Mouse (Mus musculus) stomach, embryonic 14.5 days (tissue): ENCODE results near the gene Kdsr. TPM values are rescaled to one million over a fixed set of nuclear protein-coding genes. Genes with fewer than 3 reads are reported as not detected.
A peak's percentile ranks its signal among the peaks of the same experiment; 100 is the strongest.
"Not testable (repeated sequence)": the region's sequence is repeated elsewhere in the genome, so short reads cannot be mapped to it uniquely, and the experiment has no call there.

ENCODE experiments used
- ATAC-seq: fragments of 200-750 bp; cut with Nextera tagmentation; 2 replicates; pipeline ENCODE4 v1.8.0; 2017; ENCODE audit warnings: low read depth, moderate TSS enrichment; ENCODE audit not compliant: insufficient number of reproducible peaks, insufficient read depth, low FRiP score
- H3K27ac ChIP-seq: fragments of 300-500 bp; sonication (generic); 2 replicates; pipeline ENCODE4 v1.5.1; 2014; ENCODE audit warnings: mild to moderate bottlenecking, low read length, moderate library complexity, mixed read lengths
- H3K27me3 ChIP-seq: fragments of 300-500 bp; sonication (generic); 2 replicates; pipeline ENCODE4 v1.6.1; 2014; ENCODE audit warnings: low read length, control low read depth, mixed read lengths; ENCODE audit not compliant: control insufficient read depth, insufficient read depth
- H3K36me3 ChIP-seq: fragments of 300-500 bp; sonication (generic); 2 replicates; pipeline ENCODE4 v1.6.1; 2014; ENCODE audit warnings: mild to moderate bottlenecking, control low read depth, low read length, moderate library complexity, mixed read lengths; ENCODE audit not compliant: control insufficient read depth, insufficient read depth
- H3K4me1 ChIP-seq: fragments of 300-500 bp; sonication (generic); 2 replicates; pipeline ENCODE4 v1.6.1; 2014; ENCODE audit warnings: low read length, control low read depth, mixed read lengths; ENCODE audit not compliant: control insufficient read depth, insufficient read depth
- H3K4me2 ChIP-seq: fragments of 300-500 bp; sonication (generic); replicated peaks from 2 replicates; pipeline ENCODE4 v1.6.1; 2014; ENCODE audit warnings: low read depth, low read length, control low read depth
- H3K4me3 ChIP-seq: fragments of 300-500 bp; sonication (generic); 2 replicates; pipeline ENCODE4 v1.5.1; 2014; ENCODE audit warnings: low read depth, low read length, control low read depth
- H3K9ac ChIP-seq: fragments of 300-500 bp; sonication (generic); replicated peaks from 2 replicates; pipeline ENCODE4 v1.6.1; 2014; ENCODE audit warnings: low read depth, mild to moderate bottlenecking, control low read depth, low read length, moderate library complexity, mixed read lengths
- H3K9me3 ChIP-seq: fragments of 300-500 bp; sonication (generic); 2 replicates; pipeline ENCODE4 v1.6.1; 2016; ENCODE audit warnings: low read depth, low read length, control low read depth; ENCODE audit not compliant: control insufficient read depth
- WGBS: fragments of 180-500 bp; shearing (Covaris S2); extraction: QIAGEN DNeasy Blood & Tissue Kit; methylation state at CpG from one replicate; pipeline ENCODE4 v1.1.7; 2014; 5-methylcytosine and 5-hydroxymethylcytosine counted together
- polyA plus RNA-seq: library from polyadenylated mRNA; unstranded; fragments of >200 nt; fragmentation: Nextera tagmentation; extraction: Ambion mirVana; gene quantifications from 2 replicates; pipeline ENCODE4 v1.2.1, GENCODE M21; 2014

Kdsr gene
- polyA plus RNA-seq, 1 experiment from 2014 or later: 18.4 TPM

DNA sequence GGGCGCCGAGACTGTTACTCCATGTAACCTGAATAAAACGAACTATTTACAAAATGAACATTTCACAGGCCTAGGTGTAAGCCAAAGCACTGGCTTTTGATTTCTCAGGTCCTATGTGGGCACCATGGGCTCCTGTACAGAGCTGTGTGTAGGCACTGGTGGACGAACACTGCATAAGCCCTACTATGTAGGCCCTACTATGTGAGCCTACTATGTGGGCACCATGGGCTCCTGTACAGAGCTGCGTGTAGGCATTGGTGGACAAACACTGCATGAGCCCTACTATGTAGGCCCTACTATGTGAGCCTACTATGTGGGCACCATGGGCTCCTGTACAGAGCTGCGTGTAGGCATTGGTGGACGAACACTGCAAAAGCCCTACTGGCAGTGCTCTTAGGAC lies 41.8 kb downstream of the Kdsr start:
- WGBS: 73% methylated on average over 7 of the region's 7 CpGs
- H3K9me3 ChIP-seq, H3K4me3 ChIP-seq, H3K9ac ChIP-seq, H3K4me1 ChIP-seq, H3K36me3 ChIP-seq, H3K27ac ChIP-seq, H3K27me3 ChIP-seq, ATAC-seq, H3K4me2 ChIP-seq: not testable (repeated sequence)

GRCm38 (mm10) chr1:106717071-106717601 lies 42.4 kb downstream of the Kdsr start:
- no peak overlapping the region for H3K9ac ChIP-seq
- 29% methylated on average over 7 of the region's 7 CpGs for WGBS
- no peak overlapping the region for H3K4me3 ChIP-seq
- H3K36me3 ChIP-seq: no peaks in the 10 kb centered on the region
- H3K4me1 ChIP-seq: peaks cover 6% of the 10 kb centered on the region; the same call in 1 of the 2 replicates
- H3K27ac ChIP-seq: no peak overlapping the region
- H3K9me3 ChIP-seq: no peaks in the 10 kb centered on the region
- no peaks in the 10 kb centered on the region for H3K27me3 ChIP-seq
- no peak for ATAC-seq
- H3K4me2 ChIP-seq: no peak overlapping the region

DNA sequence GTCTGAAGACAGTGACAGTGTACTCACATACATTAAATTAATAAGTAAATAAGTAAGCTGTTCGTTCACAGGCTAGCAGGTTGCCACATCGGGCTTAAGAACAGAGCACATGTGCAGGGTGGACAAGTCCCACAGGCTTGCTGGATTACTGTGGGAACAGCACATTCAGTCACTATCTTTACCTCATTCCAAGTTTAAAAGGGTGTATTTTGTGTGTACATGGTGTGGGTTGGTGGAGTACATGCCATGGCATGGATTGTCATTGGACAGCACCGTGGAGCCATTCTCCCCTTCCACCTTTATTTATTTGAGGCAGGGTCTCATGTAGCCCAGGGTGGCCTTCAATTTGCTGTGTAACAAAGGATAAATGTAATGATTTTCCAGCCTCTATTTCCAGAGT lies 43.4 kb downstream of the Kdsr start:
- Histone ChIP-seq H3K4me3 (no peak overlapping the region), H3K4me1 (peaks cover 13% of the 10 kb centered on the region; the same call in 1 of the 2 replicates), H3K4me2 (no peak overlapping the region), H3K27me3 (no peaks in the 10 kb centered on the region), H3K27ac (no peak overlapping the region), H3K9ac (no peak overlapping the region), H3K9me3 (no peaks in the 10 kb centered on the region), H3K36me3 (no peaks in the 10 kb centered on the region)
- ATAC-seq: no peak
- 89% methylated on average over 3 of the region's 3 CpGs for WGBS

GRCm38 (mm10) chr1:106715111-106716083 lies 44.1 kb downstream of the Kdsr start:
- Histone ChIP-seq H3K9me3 (no peaks in the 10 kb centered on the region), H3K9ac (no peak overlapping the region), H3K4me2 (no peak overlapping the region), H3K4me3 (no peak overlapping the region), H3K27ac (no peak overlapping the region), H3K36me3 (no peaks in the 10 kb centered on the region), H3K4me1 (peaks cover 14% of the 10 kb centered on the region; the same call in 1 of the 2 replicates), H3K27me3 (no peaks in the 10 kb centered on the region)
- ATAC-seq: no peak
- WGBS: 83% methylated on average over 13 of the region's 13 CpGs

DNA sequence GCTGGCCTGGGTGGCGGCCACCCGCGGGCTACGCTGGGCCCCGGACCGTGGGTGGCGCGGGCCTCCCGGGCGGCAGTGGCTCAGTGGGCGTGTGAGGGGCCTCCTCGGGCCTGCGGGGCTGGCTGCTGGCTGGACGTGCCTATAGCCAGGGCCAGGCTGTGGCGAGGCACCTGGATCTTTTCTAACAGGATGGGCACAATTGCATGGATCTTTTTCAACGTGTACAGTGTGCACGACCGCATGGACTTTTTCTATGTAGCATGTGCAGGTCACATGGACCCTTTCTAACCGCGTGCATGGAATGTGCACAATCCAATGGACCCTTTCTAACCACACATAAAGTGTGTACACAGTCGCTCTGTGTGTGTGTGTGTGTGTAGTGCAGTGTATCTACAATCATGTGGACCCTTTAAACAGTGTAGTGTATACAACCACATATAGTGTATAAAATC lies 45.0 kb downstream of the Kdsr start:
- 5% methylated on average over 21 of the region's 21 CpGs for WGBS
- H3K27me3 ChIP-seq: no peaks in the 10 kb centered on the region
- peak overlapping the region; percentile 98 for H3K4me2 ChIP-seq
- no peaks in the 10 kb centered on the region for H3K36me3 ChIP-seq
- ATAC-seq: peak; percentile 73; the same call in 1 of the 2 replicates
- peak overlapping the region; percentile 81 for H3K9ac ChIP-seq
- peaks cover 17% of the 10 kb centered on the region; the same call in 1 of the 2 replicates for H3K4me1 ChIP-seq
- peak overlapping the region; percentile 89 for H3K27ac ChIP-seq
- H3K4me3 ChIP-seq: peak overlapping the region; percentile 79
- H3K9me3 ChIP-seq: no peaks in the 10 kb centered on the region

GRCm38 (mm10) chr1:106713621-106714529 lies 45.7 kb downstream of the Kdsr start, which contains the start of gene Bcl2:
TSS of gene Bcl2 (minus strand) at chr1:106714274.
- 1% methylated on average over 76 of the region's 95 CpGs for WGBS
- peak within 1 kb of the TSS; percentile 79 for H3K4me3 ChIP-seq
- ATAC-seq: peak; percentile 84
- no peaks in the 10 kb centered on the region for H3K27me3 ChIP-seq
- H3K9me3 ChIP-seq: no peaks in the 10 kb centered on the region
- peak within 1 kb of the TSS; percentile 89 for H3K27ac ChIP-seq
- peak within 1 kb of the TSS; percentile 81 for H3K9ac ChIP-seq
- H3K4me2 ChIP-seq: peak within 1 kb of the TSS; percentile 98
- H3K4me1 ChIP-seq: peaks cover 20% of the 10 kb centered on the region; the same call in 1 of the 2 replicates
- H3K36me3 ChIP-seq: no peaks in the 10 kb centered on the region

- Histone ChIP-seq H3K4me2 (peak overlapping the region; percentile 98), H3K9ac (peak overlapping the region; percentile 36), H3K27me3 (no peaks in the 10 kb centered on the region), H3K4me3 (peak overlapping the region; percentile 79), H3K4me1 (peaks cover 20% of the 10 kb centered on the region; the same call in 1 of the 2 replicates), H3K36me3 (no peaks in the 10 kb centered on the region), H3K9me3 (no peaks in the 10 kb centered on the region), H3K27ac (0 out of 2 replicates have a peak overlapping the region, but pooled peaks have one; percentile 10)
- no peak for ATAC-seq
- 7% methylated on average over 22 of the region's 22 CpGs for WGBS
These were observed 47.2 kb downstream of the Kdsr start for GRCm38 (mm10) chr1:106712330-106712729.
